Mouse (Mus musculus) heart, embryonic 16.5 days (tissue): ENCODE measurements at regions not wholly inside any gene's neighbourhood (a gene's known extent, or its start where the extent isn't known, plus 50 kb on each side); places are given as distances from the start of the nearest gene placed in this dataset.
"Not testable (repeated sequence)": the region's sequence is repeated elsewhere in the genome, so short reads cannot be mapped to it uniquely, and the experiment has no call there.

Experiments used
- ATAC-seq: fragments of 200-750 bp; cut with Nextera tagmentation; replicated peaks from 2 replicates; pipeline ENCODE4 v1.8.0; 2017; ENCODE audit warnings: moderate number of reproducible peaks; ENCODE audit not compliant: insufficient read depth, low FRiP score; ENCODE audit errors: extremely low read depth
- H3K27ac ChIP-seq: fragments of 300-500 bp; sonication (generic); 2 replicates; pipeline ENCODE4 v1.5.1; 2014; ENCODE audit warnings: mild to moderate bottlenecking, low read length, control low read depth, moderate library complexity
- H3K27me3 ChIP-seq: fragments of 300-500 bp; sonication (generic); 2 replicates; pipeline ENCODE4 v1.6.1; 2014; ENCODE audit warnings: low read length, mixed read lengths; ENCODE audit not compliant: control insufficient read depth, insufficient read depth
- H3K36me3 ChIP-seq: fragments of 300-500 bp; sonication (generic); 2 replicates; pipeline ENCODE4 v1.6.1; 2014; ENCODE audit not compliant: control insufficient read depth, insufficient read depth
- H3K4me1 ChIP-seq: fragments of 300-500 bp; sonication (generic); 2 replicates; pipeline ENCODE4 v1.6.1; 2014; ENCODE audit warnings: low read length, mixed read lengths; ENCODE audit not compliant: control insufficient read depth, insufficient read depth
- H3K4me2 ChIP-seq: fragments of 300-500 bp; sonication (generic); 2 replicates; pipeline ENCODE4 v1.6.1; 2014; ENCODE audit warnings: low read depth, mild to moderate bottlenecking, control low read depth, low read length
- H3K4me3 ChIP-seq: fragments of 300-500 bp; sonication (generic); 2 replicates; pipeline ENCODE4 v1.5.1; 2014; ENCODE audit warnings: mild to moderate bottlenecking, control low read depth, low read length
- H3K9ac ChIP-seq: fragments of 300-500 bp; sonication (generic); 2 replicates; pipeline ENCODE4 v1.6.1; 2014; ENCODE audit warnings: low read length, control low read depth
- H3K9me3 ChIP-seq: fragments of 300-500 bp; sonication (generic); replicated peaks from 2 replicates; pipeline ENCODE4 v1.6.1; 2016; ENCODE audit warnings: low read length; ENCODE audit not compliant: control insufficient read depth
- WGBS: fragments of 180-500 bp; shearing (Covaris S2); extraction: QIAGEN DNeasy Blood & Tissue Kit; methylation state at CpG from one replicate; pipeline ENCODE4 v1.1.7; 2014; 5-methylcytosine and 5-hydroxymethylcytosine counted together

GRCm38 (mm10) chr14:17020603-17021356, 201.8 kb upstream of the Rarb start:
- Histone ChIP-seq H3K27ac (no peak overlapping the region), H3K27me3 (no peaks in the 10 kb centered on the region), H3K4me2 (no peak overlapping the region), H3K9ac (no peak overlapping the region), H3K4me1 (no peaks in the 10 kb centered on the region), H3K4me3 (no peak overlapping the region), H3K36me3 (no peaks in the 10 kb centered on the region), H3K9me3 (no peaks in the 10 kb centered on the region)
- no peak for ATAC-seq
- 71% methylated on average over 4 of the region's 4 CpGs for WGBS

GRCm38 (mm10) chr14:17012931-17013330, 194.0 kb upstream of the Rarb start:
- 90% methylated on average over 1 of the region's 1 CpGs for WGBS
- no peak overlapping the region for H3K27ac ChIP-seq
- no peaks in the 10 kb centered on the region for H3K27me3 ChIP-seq
- no peaks in the 10 kb centered on the region for H3K9me3 ChIP-seq
- no peaks in the 10 kb centered on the region for H3K36me3 ChIP-seq
- H3K4me2 ChIP-seq, result no peak overlapping the region
- no peak overlapping the region for H3K9ac ChIP-seq
- no peaks in the 10 kb centered on the region for H3K4me1 ChIP-seq
- no peak overlapping the region for H3K4me3 ChIP-seq
- ATAC-seq, result no peak

- no peaks in the 10 kb centered on the region for H3K9me3 ChIP-seq
- H3K9ac ChIP-seq, result no peak overlapping the region
- 78% methylated on average over 1 of the region's 1 CpGs for WGBS
- H3K27ac ChIP-seq, result no peak overlapping the region
- no peak overlapping the region for H3K4me2 ChIP-seq
- no peaks in the 10 kb centered on the region for H3K36me3 ChIP-seq
- no peaks in the 10 kb centered on the region for H3K27me3 ChIP-seq
- ATAC-seq, result no peak
- no peaks in the 10 kb centered on the region for H3K4me1 ChIP-seq
- H3K4me3 ChIP-seq, result no peak overlapping the region
These were observed 193.2 kb upstream of the Rarb start for GRCm38 (mm10) chr14:17012200-17012599.

GRCm38 (mm10) chr14:17005194-17006018, 186.4 kb upstream of the Rarb start:
- H3K27ac ChIP-seq, result no peak overlapping the region; the same call in 1 of the 2 replicates
- no peak overlapping the region for H3K4me3 ChIP-seq
- no peaks in the 10 kb centered on the region for H3K27me3 ChIP-seq
- ATAC-seq, result peak; percentile 80; the same call in 1 of the 2 replicates
- H3K9ac ChIP-seq, result no peak overlapping the region
- WGBS, result 84% methylated on average over 7 of the region's 8 CpGs
- H3K4me2 ChIP-seq, result no peak overlapping the region
- H3K9me3 ChIP-seq, result no peaks in the 10 kb centered on the region
- H3K36me3 ChIP-seq, result no peaks in the 10 kb centered on the region
- H3K4me1 ChIP-seq, result 0 out of 2 replicates have a peak, but pooled peaks cover 3% of the 10 kb centered on the region

- Histone ChIP-seq H3K9ac (no peak overlapping the region), H3K36me3 (no peaks in the 10 kb centered on the region), H3K27ac (no peak overlapping the region; the same call in 1 of the 2 replicates), H3K27me3 (no peaks in the 10 kb centered on the region), H3K4me1 (0 out of 2 replicates have a peak, but pooled peaks cover 3% of the 10 kb centered on the region), H3K9me3 (no peaks in the 10 kb centered on the region), H3K4me2 (no peak overlapping the region), H3K4me3 (no peak overlapping the region)
- WGBS, result 76% methylated on average over 1 of the region's 1 CpGs
- ATAC-seq, result 0 out of 2 replicates have a peak, but pooled peaks have one; percentile 28
These were observed 185.8 kb upstream of the Rarb start for GRCm38 (mm10) chr14:17004714-17005113.

GRCm38 (mm10) chr14:16996716-16997115, 177.8 kb upstream of the Rarb start:
- Histone ChIP-seq H3K9ac (no peak overlapping the region), H3K9me3 (no peaks in the 10 kb centered on the region), H3K4me1 (no peaks in the 10 kb centered on the region), H3K4me2 (no peak overlapping the region), H3K27ac (no peak overlapping the region), H3K27me3 (no peaks in the 10 kb centered on the region), H3K36me3 (no peaks in the 10 kb centered on the region), H3K4me3 (no peak overlapping the region)
- no peak for ATAC-seq
- 66% methylated on average over 2 of the region's 2 CpGs for WGBS

- H3K4me2 ChIP-seq, ATAC-seq: not testable (repeated sequence)
- 74% methylated on average over 2 of the region's 2 CpGs for WGBS
These were observed 152.0 kb upstream of the Rarb start for GRCm38 (mm10) chr14:16970911-16971310.

GRCm38 (mm10) chr14:16964717-16965391, 145.9 kb upstream of the Rarb start:
- Histone ChIP-seq H3K4me2 (no peak overlapping the region), H3K27me3 (no peaks in the 10 kb centered on the region), H3K9ac (no peak overlapping the region), H3K4me1 (peaks cover 6% of the 10 kb centered on the region), H3K9me3 (no peaks in the 10 kb centered on the region), H3K4me3 (no peak overlapping the region), H3K27ac (no peak overlapping the region), H3K36me3 (no peaks in the 10 kb centered on the region)
- WGBS, result 30% methylated on average over 2 of the region's 2 CpGs
- no peak for ATAC-seq

More at GRCm38 (mm10) chr14:16970911-16971310, 152.0 kb upstream of the Rarb start:
- not testable (repeated sequence) for H3K4me1 ChIP-seq, H3K36me3 ChIP-seq, H3K27me3 ChIP-seq, H3K9me3 ChIP-seq, H3K27ac ChIP-seq, H3K9ac ChIP-seq, H3K4me3 ChIP-seq
